Mouse (Mus musculus): ENCODE measurements around the gene Cdh4. TPM values are rescaled to one million over a fixed set of nuclear protein-coding genes. Genes with fewer than 3 reads are reported as not detected.

Cdh4 gene
- polyA plus RNA-seq, 1 experiment from 2014 or later = 8.2 TPM

- Histone ChIP-seq H3K9ac (ENCODE audit: low read depth, low read length) (no peak overlapping the region; the same call in 1 of the 2 replicates), H3K4me3 (ENCODE audit: low read depth, low read length) (peak overlapping the region; percentile 59), H3K4me2 (replicated peaks; ENCODE audit: low read depth, low read length) (peak overlapping the region; percentile 92), H3K36me3 (ENCODE audit: control insufficient read depth, insufficient read depth, low read length) (no peaks in the 10 kb centered on the region), H3K27ac (ENCODE audit: low read depth, low read length) (no peak overlapping the region), H3K27me3 (ENCODE audit: control insufficient read depth, insufficient read depth, low read length) (peaks cover 8% of the 10 kb centered on the region), H3K4me1 (replicated peaks; ENCODE audit: control insufficient read depth, insufficient read depth, low read length) (peaks cover 7% of the 10 kb centered on the region; the same call in 1 of the 2 replicates), H3K9me3 (ENCODE audit: control insufficient read depth, low read length) (no peaks in the 10 kb centered on the region)
- ATAC-seq (ENCODE audit: low FRiP score) = no peak
- 27% methylated on average over 11 of the region's 11 CpGs for WGBS
- DNase-seq (ENCODE audit: low spot score) = peak; percentile 33
Observed at GRCm38 (mm10) chr2:179443959-179444358, 1.7 kb downstream of the Cdh4 start.

GRCm38 (mm10) chr2:179448256-179448655, 6.0 kb downstream of the Cdh4 start:
- H3K27ac ChIP-seq (ENCODE audit: low read depth, low read length) = no peak overlapping the region
- no peaks in the 10 kb centered on the region for H3K9me3 ChIP-seq (ENCODE audit: control insufficient read depth, low read length)
- no peak overlapping the region for H3K4me2 ChIP-seq (replicated peaks; ENCODE audit: low read depth, low read length)

GRCm38 (mm10) chr2:179449018-179449417, 6.8 kb downstream of the Cdh4 start:
- ATAC-seq (ENCODE audit: low FRiP score) = no peak
- H3K9me3 ChIP-seq (ENCODE audit: control insufficient read depth, low read length) = no peaks in the 10 kb centered on the region
- H3K36me3 ChIP-seq (ENCODE audit: control insufficient read depth, insufficient read depth, low read length) = no peaks in the 10 kb centered on the region
- peaks cover 6% of the 10 kb centered on the region for H3K27me3 ChIP-seq (ENCODE audit: control insufficient read depth, insufficient read depth, low read length)
- DNase-seq (ENCODE audit: low spot score) = no peak
- H3K9ac ChIP-seq (ENCODE audit: low read depth, low read length) = no peak overlapping the region
- H3K27ac ChIP-seq (ENCODE audit: low read depth, low read length) = no peak overlapping the region
- 96% methylated on average over 1 of the region's 1 CpGs for WGBS
- no peak overlapping the region for H3K4me3 ChIP-seq (ENCODE audit: low read depth, low read length)
- no peak overlapping the region for H3K4me2 ChIP-seq (replicated peaks; ENCODE audit: low read depth, low read length)
- H3K4me1 ChIP-seq (replicated peaks; ENCODE audit: control insufficient read depth, insufficient read depth, low read length) = no peaks in the 10 kb centered on the region

More at GRCm38 (mm10) chr2:179448256-179448655, 6.0 kb downstream of the Cdh4 start:
- 94% methylated on average over 4 of the region's 4 CpGs for WGBS
- peaks cover 6% of the 10 kb centered on the region for H3K27me3 ChIP-seq (ENCODE audit: control insufficient read depth, insufficient read depth, low read length)
- ATAC-seq (ENCODE audit: low FRiP score) (no peak), DNase-seq (ENCODE audit: low spot score) (no peak)
- no peaks in the 10 kb centered on the region for H3K36me3 ChIP-seq (ENCODE audit: control insufficient read depth, insufficient read depth, low read length)
- no peak overlapping the region for H3K9ac ChIP-seq (ENCODE audit: low read depth, low read length)
- H3K4me3 ChIP-seq (ENCODE audit: low read depth, low read length) = no peak overlapping the region
- H3K4me1 ChIP-seq (replicated peaks; ENCODE audit: control insufficient read depth, insufficient read depth, low read length) = peaks cover 3% of the 10 kb centered on the region; the same call in 1 of the 2 replicates

- H3K9ac ChIP-seq (ENCODE audit: low read depth, low read length) = no peak overlapping the region
- ATAC-seq (ENCODE audit: low FRiP score) (no peak), DNase-seq (ENCODE audit: low spot score) (no peak)
- peaks cover 12% of the 10 kb centered on the region; the same call in 1 of the 2 replicates for H3K9me3 ChIP-seq (ENCODE audit: control insufficient read depth, low read length)
- 94% methylated on average over 4 of the region's 4 CpGs for WGBS
- H3K4me3 ChIP-seq (ENCODE audit: low read depth, low read length) = no peak overlapping the region
- no peaks in the 10 kb centered on the region for H3K27me3 ChIP-seq (ENCODE audit: control insufficient read depth, insufficient read depth, low read length)
- H3K36me3 ChIP-seq (ENCODE audit: control insufficient read depth, insufficient read depth, low read length) = no peaks in the 10 kb centered on the region
- H3K4me1 ChIP-seq (replicated peaks; ENCODE audit: control insufficient read depth, insufficient read depth, low read length) = no peaks in the 10 kb centered on the region
- H3K27ac ChIP-seq (ENCODE audit: low read depth, low read length) = no peak overlapping the region
- H3K4me2 ChIP-seq (replicated peaks; ENCODE audit: low read depth, low read length) = no peak overlapping the region
Observed at GRCm38 (mm10) chr2:179459196-179459595, 17.0 kb downstream of the Cdh4 start.

DNA sequence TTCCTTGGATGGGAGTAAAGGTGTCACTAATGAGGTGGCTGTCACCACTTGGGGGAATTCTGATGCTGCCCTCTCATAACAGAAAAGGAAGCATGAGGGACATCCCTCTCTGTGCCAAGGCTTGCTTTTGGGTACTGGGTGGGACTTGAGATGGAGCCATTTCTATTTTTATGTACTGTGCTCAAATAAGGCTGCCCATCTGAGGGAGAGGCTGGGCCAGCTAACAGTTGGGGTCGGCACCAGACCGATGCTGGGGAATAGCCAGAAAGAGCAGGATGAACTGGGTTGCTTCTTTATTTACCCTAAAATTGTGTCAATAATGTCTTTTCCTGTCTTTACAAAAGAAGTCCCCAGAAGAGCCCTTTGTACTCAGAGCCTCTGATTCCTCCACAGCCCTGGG, 17.4 kb downstream of the Cdh4 start:
- DNase-seq (ENCODE audit: low spot score) = no peak
- ATAC-seq (ENCODE audit: low FRiP score) = no peak
- H3K4me2 ChIP-seq (replicated peaks; ENCODE audit: low read depth, low read length) = no peak overlapping the region
- 92% methylated on average over 2 of the region's 2 CpGs for WGBS
- H3K9me3 ChIP-seq (ENCODE audit: control insufficient read depth, low read length) = peaks cover 12% of the 10 kb centered on the region; the same call in 1 of the 2 replicates
- H3K36me3 ChIP-seq (ENCODE audit: control insufficient read depth, insufficient read depth, low read length) = no peaks in the 10 kb centered on the region
- no peaks in the 10 kb centered on the region for H3K27me3 ChIP-seq (ENCODE audit: control insufficient read depth, insufficient read depth, low read length)
- no peak overlapping the region for H3K4me3 ChIP-seq (ENCODE audit: low read depth, low read length)
- no peaks in the 10 kb centered on the region for H3K4me1 ChIP-seq (replicated peaks; ENCODE audit: control insufficient read depth, insufficient read depth, low read length)
- H3K9ac ChIP-seq (ENCODE audit: low read depth, low read length) = no peak overlapping the region
- no peak overlapping the region for H3K27ac ChIP-seq (ENCODE audit: low read depth, low read length)

DNA sequence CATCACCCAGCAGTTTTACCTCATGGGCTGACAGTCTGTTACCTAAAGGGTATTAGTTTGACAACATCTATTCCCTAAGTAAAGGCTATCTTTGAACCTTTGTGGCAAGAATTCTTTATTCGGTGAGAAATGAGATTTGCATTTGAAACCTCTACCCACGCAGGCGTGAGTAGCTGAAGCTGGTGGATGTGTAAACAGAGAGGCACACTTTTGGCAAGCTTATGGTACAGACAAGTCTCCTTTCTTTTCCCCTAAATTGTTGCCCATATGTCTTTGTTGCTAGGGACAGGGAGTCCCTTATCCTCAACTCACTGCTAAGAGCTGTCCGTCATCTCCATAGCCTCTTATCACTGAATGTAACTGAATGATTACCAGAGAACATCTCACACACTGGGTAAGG, 21.3 kb downstream of the Cdh4 start:
- peaks cover 14% of the 10 kb centered on the region; the same call in 1 of the 2 replicates for H3K9me3 ChIP-seq (ENCODE audit: control insufficient read depth, low read length)
- WGBS = 91% methylated on average over 4 of the region's 4 CpGs
- no peak for DNase-seq (ENCODE audit: low spot score)

DNA sequence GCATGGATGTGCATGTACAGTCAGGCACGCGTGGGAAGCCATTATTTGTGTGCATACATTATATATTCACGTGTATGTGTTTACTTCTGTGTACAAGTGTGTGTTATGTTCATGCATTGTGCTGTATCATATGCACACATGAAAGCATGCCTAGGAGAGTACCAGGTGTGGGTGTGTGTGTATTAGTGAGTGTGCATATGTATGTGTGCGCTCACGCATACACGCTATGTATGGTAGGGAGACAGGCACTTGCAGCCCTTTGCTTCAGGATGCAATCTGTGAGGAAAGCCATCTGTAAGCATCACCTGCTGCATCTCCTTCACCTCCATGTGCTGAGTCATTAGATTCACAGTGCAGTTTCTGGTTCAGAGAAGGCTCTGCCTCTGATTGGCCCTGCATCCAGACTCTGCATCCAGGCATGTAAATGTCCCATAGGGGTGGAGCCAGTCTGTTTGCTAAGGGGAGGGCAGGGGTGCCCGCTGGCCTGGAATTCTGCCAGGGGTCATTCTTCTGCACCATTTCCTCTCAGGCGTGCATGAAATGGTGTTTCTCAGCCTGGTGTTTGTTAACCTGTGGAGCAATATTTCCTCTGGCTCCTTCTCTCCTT, 25.7 kb downstream of the Cdh4 start:
- no peak overlapping the region for H3K4me2 ChIP-seq (replicated peaks; ENCODE audit: low read depth, low read length)
- peaks cover 4% of the 10 kb centered on the region; the same call in 1 of the 2 replicates for H3K9me3 ChIP-seq (ENCODE audit: control insufficient read depth, low read length)
- ATAC-seq (ENCODE audit: low FRiP score) = no peak
- WGBS = 90% methylated on average over 8 of the region's 8 CpGs
- H3K9ac ChIP-seq (ENCODE audit: low read depth, low read length) = no peak overlapping the region
- no peak overlapping the region for H3K27ac ChIP-seq (ENCODE audit: low read depth, low read length)
- no peak for DNase-seq (ENCODE audit: low spot score)
- H3K4me1 ChIP-seq (replicated peaks; ENCODE audit: control insufficient read depth, insufficient read depth, low read length) = no peaks in the 10 kb centered on the region
- no peaks in the 10 kb centered on the region for H3K27me3 ChIP-seq (ENCODE audit: control insufficient read depth, insufficient read depth, low read length)
- H3K4me3 ChIP-seq (ENCODE audit: low read depth, low read length) = no peak overlapping the region
- H3K36me3 ChIP-seq (ENCODE audit: control insufficient read depth, insufficient read depth, low read length) = no peaks in the 10 kb centered on the region

More for the DNA sequence above, 21.3 kb downstream of the Cdh4 start:
- no peak overlapping the region for H3K9ac ChIP-seq (ENCODE audit: low read depth, low read length)
- no peak overlapping the region for H3K27ac ChIP-seq (ENCODE audit: low read depth, low read length)
- H3K27me3 ChIP-seq (ENCODE audit: control insufficient read depth, insufficient read depth, low read length) = no peaks in the 10 kb centered on the region
- ATAC-seq (ENCODE audit: low FRiP score) = no peak
- no peak overlapping the region for H3K4me3 ChIP-seq (ENCODE audit: low read depth, low read length)
- H3K4me2 ChIP-seq (replicated peaks; ENCODE audit: low read depth, low read length) = no peak overlapping the region
- no peaks in the 10 kb centered on the region for H3K4me1 ChIP-seq (replicated peaks; ENCODE audit: control insufficient read depth, insufficient read depth, low read length)
- H3K36me3 ChIP-seq (ENCODE audit: control insufficient read depth, insufficient read depth, low read length) = no peaks in the 10 kb centered on the region

- no peak overlapping the region for H3K9ac ChIP-seq (ENCODE audit: low read depth, low read length)
- H3K36me3 ChIP-seq (ENCODE audit: control insufficient read depth, insufficient read depth, low read length) = no peaks in the 10 kb centered on the region
- H3K27ac ChIP-seq (ENCODE audit: low read depth, low read length) = no peak overlapping the region
- H3K27me3 ChIP-seq (ENCODE audit: control insufficient read depth, insufficient read depth, low read length) = no peaks in the 10 kb centered on the region
- H3K4me1 ChIP-seq (replicated peaks; ENCODE audit: control insufficient read depth, insufficient read depth, low read length) = no peaks in the 10 kb centered on the region
- 85% methylated on average over 6 of the region's 6 CpGs for WGBS
- ATAC-seq (ENCODE audit: low FRiP score) (no peak), DNase-seq (ENCODE audit: low spot score) (peak; percentile 19)
- no peak overlapping the region for H3K4me2 ChIP-seq (replicated peaks; ENCODE audit: low read depth, low read length)
- no peak overlapping the region for H3K4me3 ChIP-seq (ENCODE audit: low read depth, low read length)
- no peaks in the 10 kb centered on the region for H3K9me3 ChIP-seq (ENCODE audit: control insufficient read depth, low read length)
Observed at GRCm38 (mm10) chr2:179476622-179477021, 34.4 kb downstream of the Cdh4 start.

DNA sequence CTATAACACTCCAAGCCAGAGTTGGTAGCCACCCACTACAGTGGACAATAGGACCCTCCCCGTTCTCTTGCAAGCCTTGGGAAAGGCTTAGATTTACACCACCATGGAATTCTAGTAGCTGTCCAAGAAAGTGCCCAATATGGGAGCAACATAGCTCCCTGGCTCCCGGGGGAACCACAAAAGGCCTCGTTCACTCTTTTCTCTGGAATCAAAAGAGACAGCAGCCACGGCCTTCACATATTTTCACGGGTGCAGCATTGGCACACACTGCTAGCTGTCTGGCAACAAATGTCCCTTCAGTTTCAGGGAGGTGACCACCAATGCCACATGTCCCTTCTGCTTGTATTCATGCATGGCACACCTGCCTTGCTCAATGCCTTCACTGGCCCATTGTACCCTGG, 38.6 kb downstream of the Cdh4 start:
- Histone ChIP-seq H3K9me3 (ENCODE audit: control insufficient read depth, low read length) (no peaks in the 10 kb centered on the region), H3K4me1 (replicated peaks; ENCODE audit: control insufficient read depth, insufficient read depth, low read length) (no peaks in the 10 kb centered on the region), H3K9ac (ENCODE audit: low read depth, low read length) (no peak overlapping the region), H3K36me3 (ENCODE audit: control insufficient read depth, insufficient read depth, low read length) (no peaks in the 10 kb centered on the region), H3K4me2 (replicated peaks; ENCODE audit: low read depth, low read length) (no peak overlapping the region), H3K4me3 (ENCODE audit: low read depth, low read length) (no peak overlapping the region), H3K27ac (ENCODE audit: low read depth, low read length) (no peak overlapping the region), H3K27me3 (ENCODE audit: control insufficient read depth, insufficient read depth, low read length) (no peaks in the 10 kb centered on the region)
- WGBS = 77% methylated on average over 5 of the region's 5 CpGs
- no peak for DNase-seq (ENCODE audit: low spot score)
- ATAC-seq (ENCODE audit: low FRiP score) = no peak

All from hindbrain, embryonic 11.5 days (tissue).